Mouse (Mus musculus) embryonic fibroblast, embryonic 13.5 days (primary cell): ENCODE measurements at regions not wholly inside any gene's neighbourhood (a gene's known extent, or its start where the extent isn't known, plus 50 kb on each side); places are given as distances from the start of the nearest gene placed in this dataset.

Source experiments
- H3K27ac ChIP-seq: 2 replicates; pipeline ENCODE4 v1.5.1; 2012; ENCODE audit warnings: low read length, control low read depth, inconsistent platforms; ENCODE audit not compliant: insufficient read depth
- H3K4me1 ChIP-seq: 2 replicates; pipeline ENCODE4 v1.6.1; 2011; ENCODE audit warnings: low read length; ENCODE audit not compliant: control insufficient read depth, insufficient read depth
- H3K4me3 ChIP-seq: 2 replicates; pipeline ENCODE4 v1.5.1; 2011; ENCODE audit warnings: mild to moderate bottlenecking, control low read depth, low read length; ENCODE audit not compliant: insufficient read depth
- CTCF ChIP-seq: IDR thresholded peaks from 2 replicates; pipeline ENCODE4 v1.5.1; 2011; ENCODE audit warnings: mild to moderate bottlenecking, control low read depth, low read length, moderate library complexity, borderline replicate concordance; ENCODE audit not compliant: insufficient read depth
- POLR2A ChIP-seq: IDR thresholded peaks from 2 replicates; pipeline ENCODE4 v1.6.1; 2011; ENCODE audit warnings: low read depth, mild to moderate bottlenecking, control low read depth, low read length, moderate library complexity

GRCm38 (mm10) chr6:141000552-141000951, 248.5 kb upstream of the Pde3a start:
- TF ChIP-seq CTCF (no peak), POLR2A (no peak)
- H3K4me1 ChIP-seq, result no peaks in the 10 kb centered on the region
- H3K4me3 ChIP-seq, result no peak overlapping the region
- H3K27ac ChIP-seq, result no peak overlapping the region

- H3K4me1 ChIP-seq, result no peaks in the 10 kb centered on the region
- H3K4me3 ChIP-seq, result no peak overlapping the region
- H3K27ac ChIP-seq, result no peak overlapping the region
- TF ChIP-seq CTCF (no peak), POLR2A (no peak)
Measured at GRCm38 (mm10) chr6:141001306-141001705, 247.8 kb upstream of the Pde3a start.

DNA sequence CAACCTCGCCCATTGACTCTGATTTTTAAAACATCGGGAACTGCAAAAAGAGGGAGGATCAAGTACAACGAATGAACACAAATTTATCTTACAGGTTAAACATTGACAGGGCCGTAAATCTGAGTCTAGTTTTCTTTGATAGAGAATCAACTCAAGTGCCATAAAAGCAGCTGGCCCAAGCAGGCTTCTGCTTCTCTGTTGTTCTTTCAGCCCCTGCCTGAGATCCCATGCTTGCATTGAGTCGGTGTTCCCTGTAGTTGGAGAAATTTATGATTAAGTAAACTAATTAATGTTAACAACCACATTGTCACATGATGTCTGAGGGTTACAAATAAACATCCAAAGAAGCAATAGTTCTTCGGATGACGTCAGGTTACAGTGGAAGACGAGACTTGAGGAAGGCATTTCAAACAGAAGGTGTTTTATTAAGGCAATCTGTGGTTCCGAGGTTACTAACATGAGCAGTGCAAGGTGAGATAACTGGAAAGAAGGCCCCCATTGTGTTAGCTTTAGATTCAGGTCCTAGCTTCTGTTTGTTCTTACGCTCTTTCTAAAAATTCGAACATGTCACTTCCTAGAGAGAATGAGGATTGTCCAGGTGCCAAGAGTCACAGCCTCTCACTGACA, 233.9 kb upstream of the Pde3a start:
- Histone ChIP-seq H3K4me1 (no peaks in the 10 kb centered on the region), H3K4me3 (no peak overlapping the region), H3K27ac (no peak overlapping the region)
- TF ChIP-seq POLR2A (no peak), CTCF (no peak)

DNA sequence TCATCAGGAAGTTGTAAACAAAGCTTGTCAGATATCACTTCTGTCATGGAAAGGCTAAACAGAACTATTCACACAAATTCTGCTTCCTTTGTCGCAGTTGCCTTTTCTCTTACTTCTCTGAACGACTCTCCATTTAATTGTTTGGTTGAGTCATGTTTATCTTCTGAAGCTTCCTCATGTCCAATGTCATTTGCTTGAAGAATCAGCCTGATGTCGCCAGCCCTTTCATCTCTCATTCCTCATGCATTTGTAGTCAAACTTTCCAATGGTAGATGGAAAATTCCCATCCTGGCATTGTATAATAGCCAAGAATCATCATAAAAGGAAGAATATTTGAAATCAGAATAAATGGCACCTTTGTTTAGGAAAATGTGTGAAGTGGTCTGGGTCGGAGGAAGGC, 225.6 kb upstream of the Pde3a start:
- H3K4me1 ChIP-seq, result no peaks in the 10 kb centered on the region
- no peak overlapping the region for H3K4me3 ChIP-seq
- no peak for TF ChIP-seq CTCF
- no peak overlapping the region for H3K27ac ChIP-seq

GRCm38 (mm10) chr6:141027353-141027752, 221.7 kb upstream of the Pde3a start:
- no peaks in the 10 kb centered on the region for H3K4me1 ChIP-seq
- H3K4me3 ChIP-seq, result no peak overlapping the region

GRCm38 (mm10) chr6:141027787-141028186, 221.3 kb upstream of the Pde3a start:
- TF ChIP-seq POLR2A, result no peak
- no peak for TF ChIP-seq CTCF
- Histone ChIP-seq H3K27ac (no peak overlapping the region), H3K4me1 (no peaks in the 10 kb centered on the region), H3K4me3 (no peak overlapping the region)

More at GRCm38 (mm10) chr6:141027353-141027752, 221.7 kb upstream of the Pde3a start:
- H3K27ac ChIP-seq, result no peak overlapping the region
- TF ChIP-seq CTCF (no peak), POLR2A (no peak)

DNA sequence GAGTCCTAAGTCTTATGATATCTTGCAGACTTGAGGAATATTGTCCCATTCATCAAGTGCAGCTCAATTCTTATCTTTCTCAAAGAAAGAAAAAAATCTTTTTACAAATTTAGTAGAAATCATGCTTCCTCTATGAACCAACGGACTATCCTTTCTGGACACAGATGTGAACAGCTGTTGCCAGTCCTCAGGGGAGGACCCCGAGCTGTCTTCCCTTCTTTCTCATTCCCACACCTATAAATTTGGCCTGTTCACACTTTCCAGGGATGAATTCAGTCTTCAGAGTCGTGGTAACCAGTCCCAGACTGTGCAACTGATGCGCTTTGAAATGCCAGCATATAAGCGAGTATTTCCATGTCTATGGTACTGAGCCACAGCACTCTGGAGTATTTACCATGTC, 214.2 kb upstream of the Pde3a start:
- Histone ChIP-seq H3K4me3 (no peak overlapping the region), H3K4me1 (no peaks in the 10 kb centered on the region), H3K27ac (no peak overlapping the region)
- TF ChIP-seq CTCF (no peak), POLR2A (no peak)

- no peak overlapping the region for H3K27ac ChIP-seq
- TF ChIP-seq CTCF (no peak), POLR2A (no peak)
- no peaks in the 10 kb centered on the region for H3K4me1 ChIP-seq
Measured at GRCm38 (mm10) chr6:141041358-141041757, 207.7 kb upstream of the Pde3a start.

GRCm38 (mm10) chr6:141041781-141042625, 207.1 kb upstream of the Pde3a start:
- H3K4me3 ChIP-seq, result no peak overlapping the region
- no peak overlapping the region for H3K27ac ChIP-seq
- no peaks in the 10 kb centered on the region for H3K4me1 ChIP-seq
- TF ChIP-seq CTCF, result no peak
- TF ChIP-seq POLR2A, result no peak

More at GRCm38 (mm10) chr6:141041358-141041757, 207.7 kb upstream of the Pde3a start:
- no peak overlapping the region for H3K4me3 ChIP-seq

GRCm38 (mm10) chr6:141048271-141048670, 200.8 kb upstream of the Pde3a start:
- TF ChIP-seq POLR2A (no peak), CTCF (no peak)
- no peaks in the 10 kb centered on the region for H3K4me1 ChIP-seq
- H3K27ac ChIP-seq, result no peak overlapping the region
- H3K4me3 ChIP-seq, result no peak overlapping the region
